ENCODE assay signal across 1 mouse cellular context in the genomic region with DNA sequence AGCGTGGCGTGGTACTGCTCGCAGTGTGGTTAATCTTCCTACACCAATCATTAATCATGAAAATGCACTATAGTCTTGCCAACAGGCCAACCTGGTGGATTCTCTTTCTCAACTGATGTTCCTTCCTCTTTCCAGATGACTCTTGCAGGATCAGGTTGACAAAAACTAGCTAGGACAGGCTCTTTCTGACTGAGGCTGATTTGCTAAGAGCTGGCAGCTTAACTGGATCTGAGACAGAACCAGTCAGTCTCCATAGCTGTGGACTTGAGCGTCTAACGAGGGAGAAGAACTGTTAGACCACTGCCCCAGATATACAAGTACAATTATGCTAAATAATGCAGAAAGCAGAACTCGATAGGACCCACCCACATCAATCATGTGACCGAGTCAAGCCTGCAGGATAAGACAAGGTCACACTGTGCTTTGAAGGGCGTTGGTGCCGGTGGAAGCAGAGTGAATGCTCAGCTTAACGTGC.
TF ChIP-seq lines count a peak whose summit lies in the region.

No protein-coding gene starts in this region.

TF ChIP-seq in CH12.LX, 34 proteins besides CTCF, POLR2A, EP300 and RAD21 (continued from another document):
- no peak for TF ChIP-seq E2F4 (IDR thresholded peaks at IDR 0.05; ENCODE audit: insufficient replicate concordance, low read depth, low read length)
- TF ChIP-seq USF1 (IDR thresholded peaks at IDR 0.05; ENCODE audit: low read depth, low read length) = peak; percentile 48
- TF ChIP-seq SMC3 (IDR thresholded peaks at IDR 0.05; ENCODE audit: low read depth, low read length) = no peak
- TF ChIP-seq KAT2A (IDR thresholded peaks at IDR 0.05; ENCODE audit: insufficient replicate concordance, low read length) = no peak
